Mouse (Mus musculus) heart, embryonic 14.5 days (tissue): ENCODE measurements around the gene Zfp628. TPM values are rescaled to one million over a fixed set of nuclear protein-coding genes. Genes with fewer than 3 reads are reported as not detected.

Source experiments
- ATAC-seq: fragments of 200-750 bp; cut with Nextera tagmentation; 2 replicates; pipeline ENCODE4 v1.8.0; 2017; ENCODE audit warnings: low read depth, moderate TSS enrichment; ENCODE audit not compliant: insufficient number of reproducible peaks, insufficient read depth, low FRiP score
- H3K27ac ChIP-seq, 2 experiments: fragments of 200-500 bp in 1 of 2; fragments of 300-500 bp in 1 of 2; sonication (generic) in 1 of 2; replicated peaks in 1 of 2; 2 replicates each; pipeline ENCODE4 v1.5.1; 2012 to 2014; ENCODE audit warnings: low read depth in 2 of 2, low read length in 2 of 2, control low read depth in 1 of 2, mild to moderate bottlenecking in 1 of 2, mixed read lengths in 1 of 2; ENCODE audit not compliant: control insufficient read depth in 1 of 2, insufficient read depth in 1 of 2
- H3K27me3 ChIP-seq: fragments of 300-500 bp; sonication (generic); 2 replicates; pipeline ENCODE4 v1.6.1; 2014; ENCODE audit warnings: mild to moderate bottlenecking, low read length, control low read depth; ENCODE audit not compliant: control insufficient read depth, insufficient read depth
- H3K36me3 ChIP-seq: fragments of 300-500 bp; sonication (generic); 2 replicates; pipeline ENCODE4 v1.6.1; 2014; ENCODE audit warnings: mild to moderate bottlenecking, control low read depth, low read length, mixed read lengths; ENCODE audit not compliant: control insufficient read depth, insufficient read depth
- H3K4me1 ChIP-seq, 2 experiments: fragments of 200-500 bp in 1 of 2; fragments of 300-500 bp in 1 of 2; sonication (generic) in 1 of 2; 2 replicates each; pipeline ENCODE4 v1.6.1; 2012 to 2014; ENCODE audit warnings: low read length in 2 of 2, control low read depth in 1 of 2, mixed read lengths in 1 of 2; ENCODE audit not compliant: control insufficient read depth in 2 of 2, insufficient read depth in 2 of 2
- H3K4me2 ChIP-seq: fragments of 300-500 bp; sonication (generic); 2 replicates; pipeline ENCODE4 v1.6.1; 2014; ENCODE audit warnings: mild to moderate bottlenecking, low read length
- H3K4me3 ChIP-seq, 2 experiments: fragments of 200-500 bp in 1 of 2; fragments of 300-500 bp in 1 of 2; sonication (generic) in 1 of 2; 2 replicates each; pipeline ENCODE4 v1.5.1; 2012 to 2014; ENCODE audit warnings: low read length in 2 of 2, mild to moderate bottlenecking in 2 of 2, control low read depth in 1 of 2, low read depth in 1 of 2, moderate library complexity in 1 of 2; ENCODE audit not compliant: control insufficient read depth in 1 of 2, insufficient read depth in 1 of 2
- H3K9ac ChIP-seq: fragments of 300-500 bp; sonication (generic); 2 replicates; pipeline ENCODE4 v1.6.1; 2014; ENCODE audit warnings: mild to moderate bottlenecking, low read length
- H3K9me3 ChIP-seq: fragments of 300-500 bp; sonication (generic); 2 replicates; pipeline ENCODE4 v1.6.1; 2016; ENCODE audit warnings: low read length, control low read depth; ENCODE audit not compliant: control insufficient read depth
- WGBS: fragments of 180-500 bp; shearing (Covaris S2); extraction: QIAGEN DNeasy Blood & Tissue Kit; methylation state at CpG from one replicate; pipeline ENCODE4 v1.1.7; 2014; 5-methylcytosine and 5-hydroxymethylcytosine counted together
- polyA plus RNA-seq: library from polyadenylated mRNA; unstranded; fragments of >200 nt; fragmentation: Nextera tagmentation; extraction: Ambion mirVana; gene quantifications from 2 replicates; pipeline ENCODE4 v1.2.1, GENCODE M21; 2014

Gene Zfp628
- polyA plus RNA-seq, 1 experiment from 2014 or later, result 3.1 TPM

DNA sequence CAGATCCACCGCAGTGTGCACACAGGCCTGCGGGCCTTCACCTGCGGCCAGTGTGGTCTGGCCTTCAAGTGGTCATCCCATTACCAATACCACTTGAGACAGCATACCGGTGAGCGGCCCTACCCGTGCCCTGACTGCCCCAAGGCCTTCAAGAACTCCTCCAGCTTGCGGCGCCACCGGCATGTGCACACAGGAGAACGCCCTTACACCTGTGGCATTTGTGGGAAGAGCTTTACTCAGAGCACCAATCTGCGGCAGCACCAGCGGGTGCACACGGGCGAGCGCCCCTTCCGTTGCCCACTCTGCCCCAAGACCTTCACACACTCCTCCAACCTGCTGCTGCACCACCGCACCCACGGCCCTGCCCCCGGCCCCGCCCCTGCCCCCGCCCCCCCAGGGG is 4.1 kb downstream of the Zfp628 start:
- Histone ChIP-seq H3K27ac (no peak overlapping the region), H3K4me2 (no peak overlapping the region), H3K36me3 (peaks cover 40% of the 10 kb centered on the region), H3K4me3 (no peak overlapping the region), H3K4me1 (peaks cover 29 to 44% of the 10 kb centered on the region in 2 experiments), H3K9me3 (no peaks in the 10 kb centered on the region), H3K27me3 (no peaks in the 10 kb centered on the region), H3K9ac (no peak overlapping the region)
- no peak for ATAC-seq
- WGBS, result 85% methylated on average over 21 of the region's 21 CpGs

DNA sequence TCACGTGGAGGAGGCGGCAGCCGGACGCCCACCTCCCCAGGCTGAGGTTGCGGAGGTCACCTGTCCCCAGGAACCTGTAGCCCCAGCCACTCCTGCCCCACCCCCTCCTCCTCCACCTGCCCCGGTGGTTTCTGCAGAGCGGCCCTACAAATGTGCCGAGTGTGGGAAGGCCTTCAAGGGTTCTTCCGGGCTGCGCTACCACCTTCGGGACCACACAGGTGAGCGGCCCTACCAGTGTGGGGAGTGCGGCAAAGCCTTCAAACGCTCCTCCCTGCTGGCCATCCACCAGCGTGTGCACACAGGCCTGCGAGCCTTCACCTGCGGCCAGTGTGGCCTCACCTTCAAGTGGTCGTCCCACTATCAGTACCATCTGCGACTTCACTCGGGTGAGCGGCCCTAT is 5.0 kb downstream of the Zfp628 start:
- no peak overlapping the region for H3K4me3 ChIP-seq
- H3K9ac ChIP-seq, result no peak overlapping the region
- H3K4me1 ChIP-seq, result peaks cover 32 to 53% of the 10 kb centered on the region in 2 experiments
- ATAC-seq, result no peak
- no peaks in the 10 kb centered on the region for H3K9me3 ChIP-seq
- no peaks in the 10 kb centered on the region for H3K27me3 ChIP-seq
- H3K4me2 ChIP-seq, result no peak overlapping the region
- peaks cover 40% of the 10 kb centered on the region for H3K36me3 ChIP-seq
- WGBS, result 88% methylated on average over 21 of the region's 21 CpGs
- H3K27ac ChIP-seq, result no peak overlapping the region

DNA sequence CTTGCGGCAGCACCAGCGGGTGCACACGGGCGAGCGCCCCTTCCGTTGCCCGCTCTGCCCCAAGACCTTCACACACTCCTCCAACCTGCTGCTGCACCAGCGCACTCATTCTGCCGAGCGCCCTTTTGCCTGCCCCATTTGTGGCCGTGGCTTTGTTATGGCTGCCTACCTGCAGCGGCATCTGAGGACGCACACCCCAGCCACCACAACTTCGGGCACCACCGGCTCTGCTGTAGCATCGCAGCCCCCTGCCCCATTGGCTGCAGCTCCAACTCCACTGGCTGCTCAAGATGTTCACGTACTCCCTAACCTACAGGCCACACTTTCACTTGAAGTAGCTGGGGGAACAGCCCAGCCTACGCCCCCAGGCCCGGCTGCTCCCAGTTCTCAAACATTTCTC is 5.5 kb downstream of the Zfp628 start:
- Histone ChIP-seq H3K4me1 (peaks cover 36 to 58% of the 10 kb centered on the region in 2 experiments), H3K27ac (peak overlapping the region in 1 of 2 experiments; percentile 74; a peak in 2 of 4 replicates), H3K4me2 (no peak overlapping the region), H3K9ac (no peak overlapping the region), H3K9me3 (no peaks in the 10 kb centered on the region), H3K4me3 (no peak overlapping the region), H3K27me3 (no peaks in the 10 kb centered on the region), H3K36me3 (peaks cover 40% of the 10 kb centered on the region)
- WGBS, result 92% methylated on average over 19 of the region's 19 CpGs
- ATAC-seq, result no peak

DNA sequence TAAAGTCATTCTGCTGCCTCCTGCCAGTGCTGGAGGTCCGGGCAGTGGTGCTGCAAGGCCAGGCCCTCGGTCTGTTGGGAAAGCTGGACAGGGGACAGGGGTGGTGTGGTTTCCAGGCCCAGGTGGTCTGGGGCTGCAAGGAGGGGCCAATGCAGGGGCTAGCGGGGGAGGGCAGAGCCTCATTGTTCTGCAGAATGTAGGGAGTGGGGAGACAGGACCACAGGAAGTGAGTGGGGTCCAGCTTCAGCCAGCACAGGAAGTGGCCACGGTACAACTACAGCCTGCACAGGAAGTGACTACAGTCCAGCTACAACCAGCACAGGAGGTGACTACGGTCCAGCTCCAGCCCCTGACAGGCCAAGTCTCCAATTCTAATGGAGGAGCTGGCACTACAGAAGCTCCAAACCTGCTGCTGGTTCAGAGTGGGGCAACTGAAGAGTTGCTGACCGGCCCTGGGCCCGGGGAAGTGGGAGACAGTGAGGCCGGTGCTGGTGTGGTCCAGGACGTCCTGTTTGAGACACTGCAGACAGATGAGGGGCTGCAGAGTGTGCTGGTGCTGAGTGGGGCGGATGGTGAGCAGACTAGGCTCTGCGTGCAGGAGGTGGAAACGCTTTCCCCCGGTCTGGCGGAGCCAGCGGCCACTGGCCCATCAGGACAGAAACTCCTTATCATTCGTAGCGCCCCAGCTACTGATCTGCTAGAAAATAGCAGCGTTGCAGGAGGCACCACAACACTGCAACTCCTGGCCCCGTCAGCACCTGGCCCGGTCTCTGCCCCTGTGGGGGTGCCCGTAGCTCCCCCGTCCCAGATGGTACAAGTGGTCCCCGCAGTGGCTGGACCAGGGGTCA is 6.2 kb downstream of the Zfp628 start:
- peaks cover 41 to 61% of the 10 kb centered on the region in 2 experiments for H3K4me1 ChIP-seq
- peaks cover 40% of the 10 kb centered on the region for H3K36me3 ChIP-seq
- H3K9ac ChIP-seq, result peak overlapping the region; percentile 44; the same call in 1 of the 2 replicates
- peak; percentile 25; the same call in 1 of the 2 replicates for ATAC-seq
- H3K4me2 ChIP-seq, result peak overlapping the region; percentile 32
- H3K27ac ChIP-seq, result peak overlapping the region; percentile 60 to 74
- H3K9me3 ChIP-seq, result no peaks in the 10 kb centered on the region
- WGBS, result 25% methylated on average over 23 of the region's 23 CpGs
- H3K27me3 ChIP-seq, result no peaks in the 10 kb centered on the region
- no peak overlapping the region for H3K4me3 ChIP-seq

DNA sequence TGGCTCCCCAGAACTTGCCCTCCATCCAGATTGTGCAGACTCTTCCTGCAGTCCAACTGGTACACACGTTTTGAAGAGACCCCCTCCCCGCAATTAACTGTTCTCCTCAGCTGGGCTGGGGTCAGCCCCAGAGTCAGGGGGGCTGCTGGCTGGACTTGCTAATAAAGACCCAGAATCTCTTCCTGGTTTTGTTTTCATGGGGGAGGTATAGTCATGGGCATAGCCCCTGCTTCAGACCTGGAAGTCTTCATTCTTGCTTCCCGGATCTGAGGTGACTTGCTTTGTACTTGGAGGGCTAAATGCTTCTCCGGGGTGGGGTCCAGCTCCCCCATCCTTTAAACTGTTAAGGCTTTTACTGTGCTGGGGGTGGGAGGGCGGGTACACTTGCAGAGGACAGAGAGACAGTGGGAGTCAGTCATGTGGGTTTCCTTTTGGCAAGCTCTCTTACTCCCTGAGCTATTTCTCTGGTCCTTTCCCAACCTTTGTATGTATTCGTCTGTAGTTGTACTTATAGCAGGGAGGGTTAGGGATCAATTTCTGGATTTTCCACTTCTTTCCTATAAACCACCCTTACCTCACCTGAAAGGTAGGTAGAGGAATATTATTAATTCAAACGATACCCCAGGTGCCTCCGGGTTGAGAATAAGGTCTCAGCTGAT is 6.9 kb downstream of the Zfp628 start, which contains the start of gene Nat14:
Nat14 (plus strand) TSS at position 205 of the 659 bp plus-strand sequence.
- Histone ChIP-seq H3K4me3 (peak within 1 kb of the TSS; percentile 32 to 41), H3K27me3 (peaks cover 1% of the 10 kb centered on the region; the same call in 1 of the 2 replicates), H3K4me1 (peaks cover 40 to 54% of the 10 kb centered on the region in 2 experiments), H3K9ac (peak within 1 kb of the TSS; percentile 64), H3K9me3 (no peaks in the 10 kb centered on the region), H3K27ac (peak within 1 kb of the TSS; percentile 60 to 74), H3K36me3 (peaks cover 40% of the 10 kb centered on the region), H3K4me2 (peak within 1 kb of the TSS; percentile 82)
- ATAC-seq, result no peak
- 32% methylated on average over 8 of the region's 8 CpGs for WGBS

DNA sequence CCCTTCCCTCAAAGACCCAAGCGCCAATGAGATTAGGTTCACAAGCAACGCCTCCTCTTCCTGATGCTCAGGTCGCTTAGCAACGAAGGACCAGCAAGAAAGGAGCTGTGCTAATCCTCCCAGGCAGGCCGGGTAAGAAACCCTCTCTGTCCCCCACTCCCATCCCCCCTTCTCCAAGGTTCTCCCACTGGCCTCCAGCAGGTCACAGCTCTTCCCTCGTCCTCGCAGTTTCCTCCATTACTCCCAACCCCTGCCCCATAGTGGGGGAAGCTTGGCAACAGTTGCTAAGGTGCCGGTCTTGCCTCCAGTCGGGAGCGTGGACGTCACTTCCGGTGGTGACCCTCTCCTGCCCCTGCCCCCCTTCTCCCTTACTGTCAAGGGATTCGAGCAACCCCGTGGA is 7.5 kb downstream of the Zfp628 start:
- Histone ChIP-seq H3K27ac (0 out of 4 replicates have a peak overlapping the region, but pooled peaks of 1 of the 2 experiments have one; percentile 58), H3K36me3 (peaks cover 34% of the 10 kb centered on the region), H3K27me3 (peaks cover 5% of the 10 kb centered on the region), H3K4me2 (peak overlapping the region; percentile 82), H3K9ac (peak overlapping the region; percentile 64), H3K4me3 (peak overlapping the region; percentile 32 to 41), H3K4me1 (peaks cover 40 to 54% of the 10 kb centered on the region in 2 experiments), H3K9me3 (no peaks in the 10 kb centered on the region)
- 0% methylated on average over 14 of the region's 14 CpGs for WGBS
- ATAC-seq, result 0 out of 2 replicates have a peak, but pooled peaks have one; percentile 14

DNA sequence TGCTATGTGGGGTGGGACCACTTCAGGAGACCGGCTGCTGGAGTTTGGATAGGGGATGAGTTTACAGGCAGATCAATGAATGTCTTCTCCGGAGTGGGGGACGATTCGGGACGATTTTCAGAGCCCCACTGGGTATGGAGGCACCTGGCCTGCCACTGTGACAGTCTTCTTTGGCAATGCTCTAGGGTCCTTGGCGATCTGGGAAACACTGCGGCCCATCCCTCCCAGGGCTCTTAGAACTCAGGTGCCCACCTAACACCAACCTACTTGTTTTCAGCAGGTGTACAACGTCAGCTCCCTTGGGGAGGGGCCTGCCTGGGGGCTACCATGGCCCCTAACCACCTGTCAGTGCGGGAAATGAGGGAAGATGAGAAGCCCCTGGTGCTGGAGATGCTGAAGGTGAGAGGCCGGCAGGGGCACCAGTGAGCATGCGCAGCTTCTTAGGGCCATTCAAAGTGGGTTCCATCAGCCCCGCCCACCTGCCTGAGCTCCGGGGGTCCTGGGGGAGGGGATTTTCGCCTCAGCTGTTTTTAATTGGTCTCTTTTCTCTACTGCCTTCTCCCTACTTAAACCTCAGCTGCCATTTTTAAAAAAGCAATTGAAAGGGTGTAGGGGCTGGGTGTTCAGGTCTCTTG is 8.0 kb downstream of the Zfp628 start:
- Histone ChIP-seq H3K27me3 (peaks cover 5% of the 10 kb centered on the region), H3K4me1 (peaks cover 40 to 54% of the 10 kb centered on the region in 2 experiments), H3K4me2 (peak overlapping the region; percentile 82), H3K9ac (peak overlapping the region; percentile 66), H3K36me3 (peaks cover 29% of the 10 kb centered on the region), H3K27ac (peak overlapping the region; percentile 31 to 58; a peak in 1 of 4 replicates), H3K4me3 (peak overlapping the region; percentile 32 to 41), H3K9me3 (no peaks in the 10 kb centered on the region)
- WGBS, result 2% methylated on average over 14 of the region's 14 CpGs
- ATAC-seq, result no peak
